Mouse (Mus musculus) CH12F3 (cell line): ENCODE measurements around the gene Zfp580.
"Not testable (repeated sequence)": the region's sequence is repeated elsewhere in the genome, so short reads cannot be mapped to it uniquely, and the experiment has no call there.

Experiments
- in situ Hi-C: fragments of 300-500 bp; cut with MboI; formaldehyde crosslinking; loops from 2 replicates; pipeline ENCODE4 v1.14.3; 2020; ENCODE audit warnings: low sequenced_read_pairs

The Zfp580 gene

GRCm38 (mm10) chr7:5051193-5052192 is at the start of gene Zfp580:
Gene Zfp580, plus strand, starts transcription at chr7:5051538.
- in situ Hi-C loops, result no loop called here

DNA sequence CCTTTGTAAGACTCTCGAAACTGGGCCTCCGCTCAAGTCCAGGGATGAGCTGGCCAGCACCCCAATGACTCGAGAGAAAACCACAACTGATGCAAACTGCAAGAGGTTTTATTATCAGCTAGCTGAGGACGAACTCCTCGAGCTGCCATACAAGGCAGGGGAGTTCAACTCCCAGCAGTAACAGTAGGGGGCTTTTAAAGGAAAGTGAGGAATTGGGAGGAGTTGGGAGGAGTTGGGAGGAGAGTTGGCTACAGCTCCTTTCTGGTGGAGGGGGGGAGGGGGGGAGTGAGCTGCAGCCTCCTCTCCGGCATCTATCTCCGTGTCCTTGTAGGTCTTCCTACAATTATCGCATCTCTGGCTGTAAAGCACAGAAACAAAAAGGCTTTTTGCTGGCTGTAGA is 48.5 kb upstream of the Zfp580 start:
- in situ Hi-C loops, result not testable (repeated sequence)

GRCm38 (mm10) chr7:5008229-5008628 is 43.1 kb upstream of the Zfp580 start:
- in situ Hi-C loops, result no loop called here

GRCm38 (mm10) chr7:5012681-5013513 is 38.4 kb upstream of the Zfp580 start:
- in situ Hi-C loops, result no loop called here

- in situ Hi-C loops, result no loop called here
Observed at GRCm38 (mm10) chr7:5014251-5015117, 36.9 kb upstream of the Zfp580 start, which contains the start of the genes Zfp524 and Fiz1. Gene Zfp524, plus strand, starts transcription at chr7:5014415. Gene Fiz1, minus strand, starts transcription at chr7:5014697.

GRCm38 (mm10) chr7:5015118-5016001 is 36.0 kb upstream of the Zfp580 start, which contains the start of gene Gm44973:
Gene Gm44973, plus strand, starts transcription at chr7:5015496.
- in situ Hi-C loops, result no loop called here

DNA sequence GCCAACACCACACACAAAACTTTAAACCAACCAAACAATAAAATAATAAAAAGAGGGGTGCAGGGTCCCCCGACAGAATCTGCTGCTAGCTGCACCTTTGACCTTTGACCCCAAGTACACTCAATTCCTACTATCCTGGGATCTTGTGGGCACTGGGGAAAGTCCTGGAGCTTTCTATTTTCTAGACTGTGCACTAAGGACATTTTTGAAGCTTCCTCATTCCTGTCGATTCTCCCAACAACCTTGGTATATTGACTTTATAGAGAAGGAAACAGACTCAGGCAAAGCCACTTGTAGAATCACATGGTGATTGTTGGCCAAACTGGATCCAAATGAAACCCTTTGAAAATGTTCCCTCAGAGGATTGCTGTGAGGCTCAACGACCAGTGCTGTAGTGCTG is 35.3 kb upstream of the Zfp580 start:
- in situ Hi-C loops, result no loop called here

DNA sequence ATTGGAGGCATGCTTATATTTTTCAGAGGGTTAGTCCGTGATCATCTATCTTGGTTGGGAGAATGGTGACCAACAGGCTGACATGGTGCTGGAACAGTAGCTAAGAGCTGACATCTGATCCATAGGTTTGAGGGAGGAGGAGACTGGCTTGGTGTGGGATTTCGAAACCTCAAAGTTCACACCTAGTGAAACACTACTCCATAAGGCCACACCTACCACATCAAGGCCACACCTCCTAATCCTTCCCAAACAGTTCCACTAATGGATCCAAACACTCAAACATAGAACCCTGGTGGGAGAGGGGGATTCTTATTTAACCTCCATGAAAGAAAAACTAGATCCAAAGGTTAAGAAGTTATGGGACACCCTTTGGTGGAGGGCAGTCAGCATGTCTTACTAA is 34.4 kb upstream of the Zfp580 start:
- in situ Hi-C loops, result no loop called here

GRCm38 (mm10) chr7:5017352-5017751 is 34.0 kb upstream of the Zfp580 start:
- in situ Hi-C loops, result no loop called here

DNA sequence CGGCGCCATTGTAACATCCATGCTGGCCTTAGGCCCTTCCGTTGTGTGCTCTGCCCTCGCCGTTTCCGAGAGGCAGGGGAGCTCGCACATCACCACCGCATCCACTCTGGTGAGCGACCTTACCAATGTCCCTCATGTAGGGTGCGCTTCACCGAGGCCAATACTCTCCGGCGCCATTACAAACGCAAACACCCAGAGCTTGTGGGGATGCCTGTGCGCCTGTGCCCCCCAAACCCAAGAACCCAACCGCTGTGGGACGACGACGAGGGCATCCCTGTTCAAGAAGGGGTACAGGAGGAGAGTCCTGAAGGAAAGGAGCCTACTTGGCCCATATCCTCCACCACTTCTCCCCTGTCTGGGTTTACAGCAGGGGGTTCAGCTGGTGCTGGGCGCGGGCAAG is 33.4 kb upstream of the Zfp580 start:
- in situ Hi-C loops, result no loop called here

GRCm38 (mm10) chr7:5019576-5019975 is 31.8 kb upstream of the Zfp580 start:
- in situ Hi-C loops, result not testable (repeated sequence)

DNA sequence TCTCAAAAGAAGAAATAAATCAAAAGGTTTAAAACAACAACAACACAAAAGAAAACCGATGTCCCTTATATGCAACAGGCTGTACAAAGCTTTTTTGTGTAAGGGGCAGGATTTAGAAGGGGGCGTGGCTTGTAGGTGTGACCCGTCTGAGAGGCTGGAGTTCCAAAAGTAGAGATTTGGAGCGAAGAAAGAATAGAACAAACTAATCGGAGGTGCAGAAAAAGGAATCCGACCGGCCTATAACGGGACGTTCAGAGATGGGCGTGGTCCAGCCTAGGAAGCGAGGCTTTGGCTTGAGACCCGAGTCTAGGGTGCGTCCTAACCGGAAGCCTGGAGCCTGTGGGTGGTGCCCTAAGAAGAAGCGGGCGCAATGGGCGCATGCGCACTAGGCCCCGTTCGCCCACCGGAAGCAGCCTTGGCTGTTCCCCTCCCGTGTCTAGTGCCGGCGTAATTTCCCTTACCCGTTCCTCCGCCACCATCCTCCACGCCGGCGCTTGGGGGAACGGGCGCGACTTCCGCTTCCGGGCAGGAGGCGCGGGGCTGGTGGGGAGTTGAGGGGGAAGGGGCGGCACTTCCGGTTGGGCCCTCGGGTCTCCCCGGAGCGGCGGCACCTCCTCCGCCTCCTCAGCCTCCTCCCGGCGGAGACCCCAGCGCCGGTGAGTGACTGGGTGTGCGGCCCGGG is 31.2 kb upstream of the Zfp580 start, which contains the start of the genes Zfp865 and Ccdc106:
TSS of gene Zfp865 (plus strand) at position 377 of the 682 bp plus-strand sequence.
TSS of gene Ccdc106 (plus strand) at position 554 of the 682 bp plus-strand sequence.
- in situ Hi-C loops, result no loop called here

GRCm38 (mm10) chr7:5020685-5021084 is 30.7 kb upstream of the Zfp580 start:
- in situ Hi-C loops, result no loop called here

- in situ Hi-C loops, result no loop called here
Observed at GRCm38 (mm10) chr7:5021197-5021596, 30.1 kb upstream of the Zfp580 start.

GRCm38 (mm10) chr7:5029543-5029942 is 21.8 kb upstream of the Zfp580 start:
- in situ Hi-C loops, result no loop called here

GRCm38 (mm10) chr7:5029946-5030345 is 21.4 kb upstream of the Zfp580 start:
- in situ Hi-C loops, result no loop called here

- in situ Hi-C loops, result no loop called here
Observed at GRCm38 (mm10) chr7:5030554-5031275, 20.6 kb upstream of the Zfp580 start.

GRCm38 (mm10) chr7:5031496-5031895 is 19.8 kb upstream of the Zfp580 start:
- in situ Hi-C loops, result no loop called here
